Mouse (Mus musculus): Measurements from ENCODE around the gene Klk4.

DNA sequence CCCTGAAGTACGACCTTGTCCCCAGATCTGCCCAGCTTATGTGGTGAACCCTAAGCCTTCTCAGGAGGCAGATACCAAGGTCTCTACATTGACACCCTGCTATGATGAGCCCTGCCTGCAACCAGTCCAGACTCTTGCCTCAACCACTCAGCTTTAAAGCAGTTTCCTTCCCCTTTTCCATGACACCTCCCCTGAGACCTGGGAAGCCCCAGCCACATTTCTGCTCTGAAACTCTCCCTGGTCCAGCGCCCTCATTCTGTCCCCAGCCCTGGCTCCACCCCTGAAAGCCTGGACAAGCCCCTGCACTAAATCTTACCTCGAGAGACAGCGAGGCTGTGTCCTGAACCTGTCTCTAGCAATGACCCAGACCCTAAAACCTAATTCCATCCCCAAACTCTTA lies 1.9 kb downstream of the Klk4 start:
- TF ChIP-seq CTCF (IDR thresholded peaks at IDR 0.05; ENCODE audit: insufficient read depth, low read length), result no peak
- TF ChIP-seq POLR2A (IDR thresholded peaks at IDR 0.05; ENCODE audit: borderline replicate concordance, extremely low read depth, low read depth, low read length), result no peak
